Mouse (Mus musculus) hindbrain, embryonic 12.5 days (tissue): ENCODE measurements around the gene Imp4. TPM values are rescaled to one million over a fixed set of nuclear protein-coding genes. Genes with fewer than 3 reads are reported as not detected.

Experiments used
- ATAC-seq: fragments of 200-750 bp; cut with Nextera tagmentation; 2 replicates; pipeline ENCODE4 v1.8.0; 2017; ENCODE audit warnings: moderate TSS enrichment; ENCODE audit not compliant: low FRiP score
- H3K27ac ChIP-seq: fragments of 300-500 bp; sonication (generic); 2 replicates; pipeline ENCODE4 v1.5.1; 2016; ENCODE audit warnings: mild to moderate bottlenecking
- H3K27me3 ChIP-seq: fragments of 300-500 bp; sonication (generic); 2 replicates; pipeline ENCODE4 v1.6.1; 2016; ENCODE audit warnings: mild to moderate bottlenecking
- H3K36me3 ChIP-seq: fragments of 300-500 bp; sonication (generic); 2 replicates; pipeline ENCODE4 v1.6.1; 2016; ENCODE audit warnings: mild to moderate bottlenecking
- H3K4me1 ChIP-seq: fragments of 300-500 bp; sonication (generic); 2 replicates; pipeline ENCODE4 v1.6.1; 2016
- H3K4me2 ChIP-seq: fragments of 300-500 bp; sonication (generic); replicated peaks from 2 replicates; pipeline ENCODE4 v1.6.1; 2016; ENCODE audit warnings: mild to moderate bottlenecking
- H3K4me3 ChIP-seq: fragments of 300-500 bp; sonication (generic); 2 replicates; pipeline ENCODE4 v1.5.1; 2016; ENCODE audit warnings: mild to moderate bottlenecking
- H3K9ac ChIP-seq: fragments of 300-500 bp; sonication (generic); 2 replicates; pipeline ENCODE4 v1.6.1; 2016; ENCODE audit warnings: mild to moderate bottlenecking, moderate library complexity
- H3K9me3 ChIP-seq: fragments of 300-500 bp; sonication (generic); replicated peaks from 2 replicates; pipeline ENCODE4 v1.6.1; 2016; ENCODE audit warnings: mild to moderate bottlenecking
- whole genome bisulfite sequencing: fragments of 180-500 bp; shearing (Covaris S2); methylation state at CpG from one replicate; pipeline ENCODE4 v1.1.7; 2016; 5-methylcytosine and 5-hydroxymethylcytosine counted together
- polyA plus RNA-seq: library from polyadenylated mRNA; unstranded; fragments of >200 nt; fragmentation: Nextera tagmentation; extraction: Ambion mirVana; gene quantifications from 2 replicates; pipeline ENCODE4 v1.2.1, GENCODE M21; 2016

Imp4 gene
- polyA plus RNA-seq, 1 experiment from 2014 or later, result 69.7 TPM

DNA sequence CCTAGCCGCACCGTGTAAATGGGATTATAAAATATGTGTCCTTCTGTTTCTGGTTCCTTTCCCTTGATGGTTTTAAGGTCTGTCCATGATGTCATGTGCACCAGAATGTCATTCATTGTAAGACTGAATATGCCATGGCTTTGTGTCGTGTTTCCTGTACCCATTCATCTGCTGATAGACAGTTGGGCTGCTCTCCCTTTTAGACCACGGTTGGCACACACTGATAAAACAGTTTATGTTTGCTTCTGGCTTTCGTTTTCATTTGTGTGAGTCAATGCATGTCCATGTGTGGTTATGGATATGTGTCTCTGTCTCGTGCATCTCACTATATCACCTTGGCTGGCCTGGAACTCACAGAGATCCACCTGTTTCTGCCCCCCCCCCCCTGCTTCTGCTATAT is 25.8 kb downstream of the Imp4 start:
- 91% methylated on average over 6 of the region's 6 CpGs for WGBS
- H3K27ac ChIP-seq, result no peak overlapping the region
- ATAC-seq, result no peak

DNA sequence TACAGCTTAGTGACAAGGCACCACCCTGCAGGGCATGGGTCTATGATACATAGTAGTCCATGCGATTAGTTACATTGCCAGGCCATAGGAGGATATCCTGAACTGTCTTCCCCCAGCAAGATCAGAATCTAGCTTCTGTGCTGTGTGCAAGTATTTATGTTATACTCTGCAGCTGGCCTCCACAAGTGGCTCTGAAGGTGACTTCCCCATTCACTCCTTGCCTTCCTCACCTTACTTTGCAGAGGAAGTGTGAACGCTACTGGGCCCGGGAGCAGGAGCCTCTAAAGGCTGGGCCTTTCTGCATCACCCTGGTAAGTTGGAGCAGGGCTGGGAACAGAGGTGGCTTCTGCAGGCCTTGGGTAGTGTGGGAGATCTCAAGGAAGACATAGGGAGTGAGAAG is 28.4 kb downstream of the Imp4 start:
- H3K27me3 ChIP-seq, result peaks cover 22% of the 10 kb centered on the region
- no peaks in the 10 kb centered on the region for H3K9me3 ChIP-seq
- H3K4me3 ChIP-seq, result no peak overlapping the region
- 69% methylated on average over 3 of the region's 3 CpGs for WGBS
- H3K36me3 ChIP-seq, result no peaks in the 10 kb centered on the region
- no peak overlapping the region for H3K9ac ChIP-seq
- H3K4me2 ChIP-seq, result no peak overlapping the region
- no peak overlapping the region for H3K27ac ChIP-seq
- no peak for ATAC-seq
- H3K4me1 ChIP-seq, result peaks cover 8% of the 10 kb centered on the region

More for the DNA sequence above, 25.8 kb downstream of the Imp4 start:
- Histone ChIP-seq H3K4me1 (no peaks in the 10 kb centered on the region), H3K36me3 (no peaks in the 10 kb centered on the region), H3K27me3 (peaks cover 25% of the 10 kb centered on the region), H3K4me3 (no peak overlapping the region), H3K9me3 (no peaks in the 10 kb centered on the region), H3K9ac (no peak overlapping the region), H3K4me2 (no peak overlapping the region)

DNA sequence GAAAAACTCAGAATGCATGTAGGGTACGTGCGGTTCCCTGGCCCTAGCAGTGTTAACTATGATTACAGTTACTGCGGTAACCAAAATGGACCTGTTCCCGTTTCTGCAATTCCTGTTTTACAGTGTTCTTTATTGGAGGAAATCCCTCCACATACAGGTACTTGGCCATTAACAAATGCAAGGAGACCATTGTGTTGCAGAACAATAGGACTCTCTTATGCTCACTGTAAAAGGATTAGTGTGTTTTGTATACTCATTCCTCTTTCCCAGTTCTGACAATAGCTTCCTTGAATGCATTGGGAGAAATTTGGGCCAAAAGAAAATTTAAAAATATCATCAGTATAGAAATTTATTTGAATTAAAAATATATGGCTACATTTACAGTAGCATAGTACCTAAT is 28.8 kb downstream of the Imp4 start:
- Histone ChIP-seq H3K27ac (no peak overlapping the region), H3K27me3 (peaks cover 25% of the 10 kb centered on the region), H3K36me3 (no peaks in the 10 kb centered on the region), H3K9me3 (no peaks in the 10 kb centered on the region), H3K9ac (no peak overlapping the region), H3K4me2 (no peak overlapping the region), H3K4me1 (peaks cover 13% of the 10 kb centered on the region), H3K4me3 (no peak overlapping the region)
- 74% methylated on average over 4 of the region's 4 CpGs for WGBS
- ATAC-seq, result no peak

DNA sequence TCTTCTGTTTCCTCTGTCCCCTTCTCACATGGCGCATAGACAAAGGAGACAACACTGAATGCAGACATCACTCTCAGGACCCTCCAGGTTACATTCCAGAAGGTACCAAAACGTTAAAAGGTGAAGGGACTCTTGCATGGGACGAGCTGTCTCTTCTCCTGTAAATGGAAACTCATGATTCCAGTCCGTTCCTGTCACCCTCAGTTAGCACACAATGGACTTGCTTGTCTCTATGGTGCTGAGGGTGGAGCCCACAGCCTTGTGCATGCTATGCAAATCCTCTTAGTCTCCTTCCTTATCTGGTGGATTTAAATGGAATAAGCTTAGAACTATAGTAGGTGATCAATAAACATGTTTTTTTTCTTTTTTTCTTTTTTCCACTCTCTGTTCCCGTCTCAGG is 30.1 kb downstream of the Imp4 start:
- H3K9me3 ChIP-seq, result no peaks in the 10 kb centered on the region
- H3K9ac ChIP-seq, result no peak overlapping the region
- 65% methylated on average over 5 of the region's 5 CpGs for WGBS
- ATAC-seq, result no peak
- H3K4me2 ChIP-seq, result no peak overlapping the region
- H3K4me3 ChIP-seq, result no peak overlapping the region
- no peaks in the 10 kb centered on the region for H3K36me3 ChIP-seq
- peaks cover 31% of the 10 kb centered on the region for H3K27me3 ChIP-seq
- H3K4me1 ChIP-seq, result peaks cover 13% of the 10 kb centered on the region
- no peak overlapping the region for H3K27ac ChIP-seq

DNA sequence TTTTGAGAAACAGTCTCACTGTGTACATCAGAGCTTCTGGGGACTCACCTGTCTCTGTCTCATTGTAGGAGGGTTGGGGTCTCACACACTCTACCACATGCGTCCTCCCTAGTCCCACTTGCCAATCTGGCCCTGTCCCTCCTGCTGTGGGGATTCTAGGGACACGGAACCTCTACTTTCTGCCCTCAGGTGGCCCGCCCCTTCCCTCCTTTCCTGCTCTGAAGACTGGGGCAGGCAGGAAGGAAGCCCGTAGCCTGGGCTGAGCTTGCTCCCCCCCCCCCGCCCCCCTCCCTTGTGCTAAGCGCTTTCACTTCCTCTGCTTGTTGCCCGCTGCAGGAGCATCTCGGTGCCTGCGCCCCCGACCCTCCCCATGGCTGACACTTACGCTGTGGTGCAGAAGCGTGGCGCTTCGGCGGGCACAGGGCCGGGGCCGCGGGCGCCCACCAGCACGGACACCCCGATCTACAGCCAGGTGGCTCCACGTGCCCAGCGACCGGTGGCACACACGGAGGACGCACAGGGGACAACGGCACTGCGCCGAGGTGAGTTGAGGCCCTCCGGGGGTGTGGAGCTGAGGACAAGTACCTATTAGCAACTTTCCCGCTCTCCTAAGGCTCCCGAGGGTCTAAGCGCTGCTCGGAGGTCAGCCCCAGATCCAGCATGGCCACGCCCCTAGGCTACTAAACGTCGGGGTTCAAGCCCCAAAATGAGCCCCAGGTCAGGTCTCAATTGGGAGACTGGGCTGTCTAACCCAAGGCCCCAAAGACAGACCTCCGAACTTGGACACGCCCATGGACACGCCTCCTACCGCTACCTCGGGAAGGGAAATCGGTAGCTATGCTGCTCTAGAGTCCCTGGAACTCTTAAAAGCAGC is 33.0 kb downstream of the Imp4 start:
- peaks cover 13% of the 10 kb centered on the region for H3K4me1 ChIP-seq
- H3K4me2 ChIP-seq, result peak overlapping the region; percentile 88
- no peaks in the 10 kb centered on the region for H3K9me3 ChIP-seq
- peaks cover 31% of the 10 kb centered on the region for H3K27me3 ChIP-seq
- no peaks in the 10 kb centered on the region for H3K36me3 ChIP-seq
- peak; percentile 60 for ATAC-seq
- H3K4me3 ChIP-seq, result peak overlapping the region; percentile 45
- 1% methylated on average over 42 of the region's 43 CpGs for WGBS
- H3K9ac ChIP-seq, result peak overlapping the region; percentile 41
- H3K27ac ChIP-seq, result no peak overlapping the region

DNA sequence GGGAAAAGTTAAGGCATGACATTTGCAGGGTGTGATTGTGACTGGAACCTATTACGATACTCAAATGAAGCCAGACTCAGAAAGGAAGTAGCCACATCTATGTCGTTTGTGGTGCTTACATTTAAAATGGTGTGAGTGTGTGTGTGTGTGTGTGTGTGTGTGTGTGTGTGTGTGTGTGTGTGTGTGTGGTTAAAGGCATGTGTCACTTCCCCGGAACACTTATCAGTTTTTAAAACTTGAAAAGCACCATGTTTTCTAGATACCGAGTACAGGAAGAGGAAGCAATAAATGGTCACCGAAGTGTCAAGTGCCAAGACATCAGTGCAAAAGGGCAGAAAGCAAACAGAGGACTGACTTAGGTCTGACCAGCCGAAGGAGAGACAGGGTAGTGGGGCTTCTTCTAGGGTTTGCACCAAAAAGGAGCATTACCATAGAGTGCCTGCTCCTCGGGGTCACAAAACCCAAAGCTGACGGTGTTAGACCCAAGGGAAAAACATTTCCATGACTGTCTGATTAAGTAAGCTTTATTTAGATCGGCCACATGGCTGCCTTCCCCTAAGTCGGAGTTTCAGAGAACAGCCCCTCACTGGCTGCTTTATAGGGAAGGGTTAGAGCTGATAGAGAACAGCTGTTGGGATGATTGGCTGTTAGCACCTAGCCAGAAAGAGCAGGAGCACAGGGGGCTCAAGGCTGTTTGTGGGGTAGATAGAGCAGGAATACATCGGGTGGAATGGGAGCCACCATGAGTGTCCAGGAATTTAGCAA is 39.4 kb downstream of the Imp4 start:
- Histone ChIP-seq H3K4me2 (no peak overlapping the region), H3K9me3 (no peaks in the 10 kb centered on the region), H3K4me1 (no peaks in the 10 kb centered on the region), H3K27me3 (peaks cover under 1% of the 10 kb centered on the region; the same call in 1 of the 2 replicates), H3K9ac (no peak overlapping the region), H3K27ac (no peak overlapping the region), H3K4me3 (no peak overlapping the region), H3K36me3 (no peaks in the 10 kb centered on the region)
- no peak for ATAC-seq
- 68% methylated on average over 11 of the region's 11 CpGs for whole genome bisulfite sequencing

DNA sequence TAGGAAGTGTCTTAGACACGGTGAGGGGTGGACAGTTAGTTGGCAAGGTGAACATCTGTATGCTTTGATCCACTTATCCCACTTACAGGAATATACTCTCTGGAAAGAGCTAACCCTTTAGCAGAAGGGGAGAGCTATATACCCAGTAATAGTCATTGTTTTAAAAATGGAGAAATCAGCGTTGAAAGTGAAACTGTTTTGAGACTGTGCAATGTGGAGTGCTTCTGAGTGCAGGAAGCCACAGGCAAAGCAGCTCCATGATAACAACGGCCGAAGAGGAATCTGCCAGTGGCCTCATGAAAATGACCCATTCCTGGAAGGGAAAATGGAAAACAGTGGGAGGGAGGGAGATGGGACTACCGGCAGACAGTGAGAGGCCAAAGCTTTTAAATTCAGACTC is 41.1 kb downstream of the Imp4 start:
- no peak overlapping the region for H3K4me3 ChIP-seq
- H3K27me3 ChIP-seq, result 0 out of 2 replicates have a peak, but pooled peaks cover 3% of the 10 kb centered on the region
- H3K27ac ChIP-seq, result no peak overlapping the region
- H3K9ac ChIP-seq, result no peak overlapping the region
- no peaks in the 10 kb centered on the region for H3K36me3 ChIP-seq
- no peak for ATAC-seq
- no peaks in the 10 kb centered on the region for H3K9me3 ChIP-seq
- no peak overlapping the region for H3K4me2 ChIP-seq
- WGBS, result 80% methylated on average over 5 of the region's 5 CpGs
- peaks cover 5% of the 10 kb centered on the region; the same call in 1 of the 2 replicates for H3K4me1 ChIP-seq

DNA sequence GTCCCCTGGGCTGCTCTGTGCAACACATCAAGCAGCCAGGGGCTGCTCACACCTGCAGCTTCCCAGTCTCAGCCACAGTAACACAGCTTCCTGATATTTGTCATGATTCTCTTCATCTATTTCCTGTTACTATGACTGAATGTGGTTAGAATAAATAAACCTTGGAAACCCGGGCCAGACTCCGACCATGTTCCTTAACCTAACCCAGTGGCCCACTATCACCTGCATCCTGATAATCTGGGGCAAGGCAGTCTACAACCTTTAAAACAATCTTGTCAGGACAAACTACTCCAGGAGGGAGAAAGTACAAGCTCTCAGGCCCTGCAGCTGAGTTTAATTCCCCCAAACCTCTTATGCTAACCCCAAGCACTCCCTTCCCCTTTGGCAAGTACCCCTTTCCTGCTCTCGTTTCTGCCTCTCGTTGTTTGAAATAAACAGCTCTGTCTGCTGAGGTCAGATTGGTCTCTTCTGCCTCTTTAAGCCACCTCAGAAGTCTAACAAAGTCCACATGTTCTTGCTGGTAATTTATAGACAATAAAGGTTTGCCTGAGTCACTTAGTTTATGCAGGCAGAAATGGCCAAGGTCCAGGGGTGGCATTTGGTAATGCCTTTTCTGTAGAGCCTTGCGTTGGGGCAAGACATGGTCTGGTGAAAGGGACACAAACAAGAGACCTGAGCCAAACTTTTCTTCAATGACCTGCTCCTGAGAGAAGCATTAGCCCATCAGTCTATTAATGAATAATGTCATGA is 42.4 kb downstream of the Imp4 start:
- peaks cover 5% of the 10 kb centered on the region; the same call in 1 of the 2 replicates for H3K4me1 ChIP-seq
- H3K27me3 ChIP-seq, result 0 out of 2 replicates have a peak, but pooled peaks cover 3% of the 10 kb centered on the region
- H3K9ac ChIP-seq, result no peak overlapping the region
- WGBS, result 87% methylated on average over 5 of the region's 5 CpGs
- no peak for ATAC-seq
- H3K9me3 ChIP-seq, result no peaks in the 10 kb centered on the region
- no peak overlapping the region for H3K4me3 ChIP-seq
- no peaks in the 10 kb centered on the region for H3K36me3 ChIP-seq
- no peak overlapping the region for H3K27ac ChIP-seq
- H3K4me2 ChIP-seq, result no peak overlapping the region

DNA sequence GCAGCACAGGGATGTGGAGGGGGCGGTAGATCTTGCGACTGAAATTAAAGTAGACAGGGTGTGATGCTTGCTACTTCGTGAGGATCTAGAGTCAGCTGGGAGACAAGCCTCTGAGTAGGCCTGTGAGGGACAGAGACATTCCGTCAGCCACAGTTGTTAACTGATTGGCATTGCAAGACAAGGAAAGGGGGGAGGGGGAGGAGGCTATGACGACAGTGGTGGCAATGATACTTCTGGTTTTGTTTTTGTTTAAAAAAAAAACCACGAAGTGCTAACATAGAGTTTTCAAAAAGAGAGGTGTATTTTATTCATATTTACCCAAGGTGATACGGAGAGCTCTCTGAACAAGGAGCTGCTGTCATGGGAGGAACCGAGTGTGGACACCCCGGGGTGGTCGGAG is 44.8 kb downstream of the Imp4 start:
- peaks cover 5% of the 10 kb centered on the region; the same call in 1 of the 2 replicates for H3K4me1 ChIP-seq
- WGBS, result 76% methylated on average over 10 of the region's 10 CpGs
- ATAC-seq, result no peak
- 0 out of 2 replicates have a peak, but pooled peaks cover 3% of the 10 kb centered on the region for H3K27me3 ChIP-seq
- H3K36me3 ChIP-seq, result no peaks in the 10 kb centered on the region
- H3K27ac ChIP-seq, result no peak overlapping the region
- no peak overlapping the region for H3K9ac ChIP-seq
- no peak overlapping the region for H3K4me2 ChIP-seq
- H3K9me3 ChIP-seq, result no peaks in the 10 kb centered on the region
- H3K4me3 ChIP-seq, result no peak overlapping the region

DNA sequence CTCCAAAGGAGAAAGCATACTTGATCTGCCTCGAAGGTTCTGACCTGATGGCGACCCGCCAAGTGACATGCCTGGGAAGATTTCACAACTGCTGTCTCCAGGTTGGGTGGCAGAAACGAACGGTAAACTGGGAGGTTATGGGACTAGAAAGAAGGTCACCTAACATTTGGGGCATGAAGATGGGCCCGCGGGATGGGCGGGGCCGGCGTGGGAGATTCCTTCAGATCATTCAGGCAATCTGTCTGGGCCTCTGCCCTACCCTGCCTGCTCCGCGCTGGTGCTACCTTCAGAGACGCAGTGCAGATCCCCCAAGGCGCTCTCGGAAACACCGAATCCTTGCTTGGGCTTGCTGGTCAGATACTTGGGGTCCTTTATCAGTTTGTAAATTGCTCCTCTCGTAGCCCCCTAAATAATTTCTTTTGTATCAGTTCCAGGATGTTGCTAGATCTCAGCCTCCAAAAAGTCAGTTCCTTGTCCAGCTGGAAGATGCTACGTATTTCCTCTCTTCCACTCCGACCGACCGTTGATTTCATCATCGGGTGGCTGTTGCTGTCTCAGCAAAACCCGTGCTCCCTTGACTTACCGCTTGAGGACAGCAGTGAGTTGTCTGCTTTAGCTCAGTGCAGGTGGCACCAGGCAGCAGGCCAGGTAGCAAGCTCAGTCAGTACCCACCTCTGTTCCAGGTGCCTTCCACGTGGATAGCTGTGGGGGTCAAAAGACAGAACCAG is 46.0 kb downstream of the Imp4 start:
- no peaks in the 10 kb centered on the region for H3K36me3 ChIP-seq
- ATAC-seq, result no peak

DNA sequence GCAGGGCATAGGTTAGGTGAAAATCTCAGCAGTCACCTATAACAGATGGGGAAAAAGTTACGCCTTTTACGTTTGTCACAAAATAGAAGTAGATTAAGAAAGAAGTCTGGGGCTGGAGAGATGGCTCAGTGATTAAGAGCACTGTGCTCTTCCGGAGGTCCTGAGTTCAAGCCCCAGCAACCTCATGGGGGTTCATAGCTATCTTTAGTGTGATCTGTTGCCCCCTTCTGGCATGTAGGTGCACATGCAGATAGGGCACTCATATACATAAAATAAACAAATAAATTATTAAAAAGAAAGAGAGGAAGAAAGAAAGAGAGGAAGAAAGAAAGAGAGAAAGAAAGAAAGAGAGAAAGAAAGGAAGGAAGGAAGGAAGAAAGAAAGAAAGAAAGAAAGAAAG is 47.7 kb downstream of the Imp4 start:
- Histone ChIP-seq H3K27ac (no peak overlapping the region), H3K27me3 (0 out of 2 replicates have a peak, but pooled peaks cover 3% of the 10 kb centered on the region), H3K4me2 (no peak overlapping the region), H3K4me3 (no peak overlapping the region), H3K9me3 (no peaks in the 10 kb centered on the region), H3K9ac (no peak overlapping the region), H3K36me3 (no peaks in the 10 kb centered on the region), H3K4me1 (peaks cover 5% of the 10 kb centered on the region; the same call in 1 of the 2 replicates)
- no peak for ATAC-seq
- 89% methylated on average over 3 of the region's 3 CpGs for WGBS

More for the DNA sequence above, 46.0 kb downstream of the Imp4 start:
- peaks cover 5% of the 10 kb centered on the region; the same call in 1 of the 2 replicates for H3K4me1 ChIP-seq
- H3K9me3 ChIP-seq, result no peaks in the 10 kb centered on the region
- H3K4me3 ChIP-seq, result peak overlapping the region; percentile 24
- H3K9ac ChIP-seq, result no peak overlapping the region; the same call in 1 of the 2 replicates
- WGBS, result 12% methylated on average over 25 of the region's 25 CpGs
- H3K27me3 ChIP-seq, result 0 out of 2 replicates have a peak, but pooled peaks cover 3% of the 10 kb centered on the region
- H3K4me2 ChIP-seq, result peak overlapping the region; percentile 46
- H3K27ac ChIP-seq, result no peak overlapping the region
